Mouse (Mus musculus) liver, adult 2 months (tissue): ENCODE measurements around the gene Igflr1.

Experiments
- CTCF ChIP-seq: fragments of 200-500 bp; IDR thresholded peaks from 2 replicates; pipeline ENCODE4 v1.5.1; 2011; ENCODE audit warnings: low read depth, low read length, control low read depth
- POLR2A ChIP-seq: fragments of 200-500 bp; IDR thresholded peaks from 2 replicates; pipeline ENCODE4 v1.6.1; 2011; ENCODE audit warnings: low read length, control low read depth; ENCODE audit not compliant: insufficient read depth; ENCODE audit errors: extremely low read depth

- TF ChIP-seq POLR2A (peak; percentile 72; the same call in 1 of the 2 replicates), CTCF (no peak)
These were observed 12.9 kb upstream of the Igflr1 start, which contains the start of the genes Hspb6 and Proser3 for GRCm38 (mm10) chr7:30552102-30553020.
